Mouse (Mus musculus): Measurements from ENCODE around the gene Syt1. TPM values are rescaled to one million over a fixed set of nuclear protein-coding genes. Genes with fewer than 3 reads are reported as not detected.

Gene Syt1
- polyA plus RNA-seq, 1 experiment: not detected

DNA sequence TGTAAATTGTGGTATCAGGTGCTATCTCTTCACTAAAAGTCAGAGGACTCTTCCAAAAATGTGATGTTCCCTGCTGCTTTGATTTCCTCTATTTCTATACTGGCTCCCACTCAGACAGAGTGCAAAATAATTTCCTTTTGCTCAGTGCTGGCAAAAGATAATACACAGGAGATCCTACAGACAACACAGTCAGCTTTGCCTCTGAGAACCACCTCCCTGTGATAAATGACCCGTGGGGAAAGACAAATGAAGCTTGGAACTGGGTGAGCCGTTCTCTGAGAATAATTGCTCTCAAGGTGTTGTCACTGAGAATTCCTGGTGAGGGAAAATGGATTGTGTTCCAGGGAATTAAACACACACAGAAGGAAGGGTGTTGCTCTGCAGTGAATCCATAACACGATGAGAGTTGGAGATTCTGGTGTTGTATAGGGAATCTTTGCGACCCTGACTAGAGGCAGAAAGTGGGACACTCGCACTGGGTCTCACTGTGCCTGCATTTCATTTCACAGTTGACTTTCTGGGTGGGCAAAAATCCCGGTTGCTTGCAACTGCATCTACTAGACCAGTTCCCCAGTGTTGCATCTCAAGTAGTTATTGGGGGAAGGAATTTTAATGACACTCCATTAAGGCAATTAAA lies 540.3 kb downstream of the Syt1 start:
- Histone ChIP-seq H3K4me1 (ENCODE audit: control insufficient read depth, insufficient read depth, insufficient read length, low read length) (no peaks in the 10 kb centered on the region), H3K4me3 (ENCODE audit: insufficient read depth, low read depth, low read length) (no peak overlapping the region)

DNA sequence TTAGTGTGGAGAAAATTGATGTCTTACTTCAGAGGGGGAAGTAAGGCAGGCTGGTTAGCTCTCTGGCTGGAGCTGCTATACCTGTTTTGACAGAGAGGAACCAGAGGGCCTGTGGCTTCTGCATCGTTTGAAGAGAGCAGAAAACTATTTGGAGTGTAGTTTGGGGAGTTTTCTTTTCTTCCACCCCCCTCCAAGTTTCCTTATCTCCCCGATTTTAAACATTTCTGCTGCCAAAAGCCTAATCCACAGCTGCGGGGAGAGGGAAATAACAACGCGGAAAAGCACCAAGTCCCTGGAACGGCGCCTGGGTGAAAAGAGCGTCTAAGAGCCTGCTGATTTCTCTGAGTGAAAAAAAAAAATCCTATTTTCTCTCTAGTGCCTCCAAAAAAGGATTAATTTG lies 544.2 kb downstream of the Syt1 start:
- H3K27ac ChIP-seq (replicated peaks; ENCODE audit: low read depth, low read length): no peak overlapping the region

More for the DNA sequence above, 540.3 kb downstream of the Syt1 start:
- no peak overlapping the region for H3K27ac ChIP-seq (replicated peaks; ENCODE audit: low read depth, low read length)

DNA sequence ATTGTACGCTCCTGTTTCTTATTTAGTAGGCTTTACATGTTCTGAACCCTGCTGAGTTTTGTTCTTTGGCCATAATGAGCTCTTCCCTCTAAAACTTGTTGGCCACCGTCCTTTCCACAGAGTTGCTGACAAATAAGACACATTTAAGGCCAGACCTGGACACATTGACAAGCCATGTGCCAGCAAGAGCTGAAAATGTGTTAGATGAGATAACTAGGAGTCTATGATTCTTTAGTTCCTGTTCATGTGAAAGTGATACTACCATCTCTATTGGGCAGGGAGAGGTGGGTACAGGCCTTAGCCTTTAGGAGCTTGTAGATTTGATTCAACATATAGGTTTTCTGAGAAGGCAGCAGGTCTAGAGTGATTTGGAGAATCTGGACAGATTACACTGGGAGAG lies 548.9 kb downstream of the Syt1 start:
- no peak overlapping the region for H3K4me3 ChIP-seq (ENCODE audit: insufficient read depth, low read depth, low read length)

More for the DNA sequence above, 544.2 kb downstream of the Syt1 start:
- Histone ChIP-seq H3K4me1 (ENCODE audit: control insufficient read depth, insufficient read depth, insufficient read length, low read length) (no peaks in the 10 kb centered on the region), H3K4me3 (ENCODE audit: insufficient read depth, low read depth, low read length) (no peak overlapping the region)

DNA sequence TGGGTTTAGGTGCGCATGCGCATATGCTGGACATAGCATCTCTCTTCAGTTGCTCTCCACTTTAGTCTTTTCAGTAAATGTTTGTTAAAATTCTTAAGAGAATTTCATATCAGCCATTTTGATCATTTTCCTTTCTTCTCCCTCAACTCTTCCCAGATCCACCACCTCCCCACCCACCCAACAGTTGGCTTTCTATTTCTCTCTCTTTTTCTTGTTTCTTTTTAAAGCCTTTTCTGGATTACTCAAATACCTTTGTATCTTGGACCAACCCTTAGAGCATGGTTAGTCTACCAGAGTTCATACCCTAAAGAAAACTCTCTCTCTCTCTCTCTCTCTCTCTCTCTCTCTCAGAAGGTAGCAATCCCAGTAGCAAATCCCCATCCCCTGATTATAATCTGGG lies 553.7 kb downstream of the Syt1 start:
- no peak overlapping the region for H3K27ac ChIP-seq (replicated peaks; ENCODE audit: low read depth, low read length)
- H3K4me1 ChIP-seq (ENCODE audit: control insufficient read depth, insufficient read depth, insufficient read length, low read length): no peaks in the 10 kb centered on the region
- no peak overlapping the region for H3K4me3 ChIP-seq (ENCODE audit: insufficient read depth, low read depth, low read length)

More for the DNA sequence above, 548.9 kb downstream of the Syt1 start:
- no peaks in the 10 kb centered on the region for H3K4me1 ChIP-seq (ENCODE audit: control insufficient read depth, insufficient read depth, insufficient read length, low read length)
- no peak overlapping the region for H3K27ac ChIP-seq (replicated peaks; ENCODE audit: low read depth, low read length)

DNA sequence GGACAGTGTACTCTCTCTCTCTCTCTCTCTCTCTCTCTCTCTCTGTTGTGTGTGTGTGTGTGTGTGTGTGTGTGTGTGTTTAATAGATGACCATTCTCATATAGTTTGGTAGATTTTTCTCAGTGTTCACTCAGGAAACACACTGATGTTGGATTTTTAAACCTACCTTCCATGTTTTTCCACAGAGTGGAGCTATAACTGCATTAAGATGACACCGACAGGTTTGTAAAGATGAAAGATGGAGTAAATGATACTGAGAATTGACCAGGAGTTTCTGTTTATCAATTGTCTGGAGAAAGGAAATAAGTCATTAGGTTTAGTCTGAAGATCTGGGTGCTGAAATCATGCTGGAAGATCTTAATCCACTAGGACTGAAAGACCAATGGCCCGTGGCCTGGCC lies 554.9 kb downstream of the Syt1 start:
- no peak overlapping the region for H3K27ac ChIP-seq (replicated peaks; ENCODE audit: low read depth, low read length)

DNA sequence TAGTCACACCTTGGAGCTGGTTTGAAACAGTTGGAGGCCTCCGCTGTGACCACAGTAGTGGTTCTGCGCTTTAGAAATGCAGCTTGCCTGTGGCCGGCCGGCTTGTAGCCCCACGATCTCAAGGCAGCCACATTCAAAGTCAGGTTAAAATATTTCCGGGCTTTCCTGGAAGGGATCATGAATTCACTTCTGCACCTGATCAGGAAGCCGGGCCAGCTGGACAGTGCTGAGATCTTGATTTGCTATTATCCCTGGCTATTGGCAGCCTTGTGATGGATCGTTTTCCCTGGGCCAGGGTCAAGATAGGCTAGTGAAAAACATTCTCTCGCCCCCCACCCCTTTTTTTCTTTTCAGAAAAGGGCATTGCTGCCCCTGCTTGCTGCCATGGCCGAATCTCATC lies 555.6 kb downstream of the Syt1 start:
- Histone ChIP-seq H3K27ac (replicated peaks; ENCODE audit: low read depth, low read length) (peak overlapping the region; percentile 30), H3K4me3 (ENCODE audit: insufficient read depth, low read depth, low read length) (no peak overlapping the region), H3K4me1 (ENCODE audit: control insufficient read depth, insufficient read depth, insufficient read length, low read length) (no peaks in the 10 kb centered on the region)

More for the DNA sequence above, 554.9 kb downstream of the Syt1 start:
- H3K4me3 ChIP-seq (ENCODE audit: insufficient read depth, low read depth, low read length): no peak overlapping the region
- H3K4me1 ChIP-seq (ENCODE audit: control insufficient read depth, insufficient read depth, insufficient read length, low read length): no peaks in the 10 kb centered on the region

DNA sequence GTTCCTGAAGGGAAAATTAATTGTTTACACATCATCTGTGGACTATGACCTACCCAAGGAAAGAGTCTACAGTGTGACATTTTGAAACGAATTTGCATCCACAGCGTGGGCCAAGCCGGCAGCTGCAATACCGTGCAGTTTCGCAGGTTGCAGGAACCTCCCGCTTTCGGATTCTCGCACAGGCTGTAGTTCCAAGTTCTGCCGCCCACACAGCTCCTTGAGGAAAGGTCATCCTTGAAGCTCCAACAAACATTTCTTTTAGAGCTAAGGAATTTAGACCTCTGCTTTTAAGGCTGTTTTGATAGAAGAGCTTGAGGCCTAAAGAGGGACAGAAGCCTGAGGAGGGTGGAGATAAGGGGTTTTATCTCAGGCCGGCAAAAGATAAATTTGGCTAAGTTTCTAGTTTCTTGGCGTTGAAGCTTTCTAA lies 556.1 kb downstream of the Syt1 start:
- Histone ChIP-seq H3K4me1 (ENCODE audit: control insufficient read depth, insufficient read depth, insufficient read length, low read length) (no peaks in the 10 kb centered on the region), H3K27ac (replicated peaks; ENCODE audit: low read depth, low read length) (peak overlapping the region; percentile 30), H3K4me3 (ENCODE audit: insufficient read depth, low read depth, low read length) (no peak overlapping the region)

DNA sequence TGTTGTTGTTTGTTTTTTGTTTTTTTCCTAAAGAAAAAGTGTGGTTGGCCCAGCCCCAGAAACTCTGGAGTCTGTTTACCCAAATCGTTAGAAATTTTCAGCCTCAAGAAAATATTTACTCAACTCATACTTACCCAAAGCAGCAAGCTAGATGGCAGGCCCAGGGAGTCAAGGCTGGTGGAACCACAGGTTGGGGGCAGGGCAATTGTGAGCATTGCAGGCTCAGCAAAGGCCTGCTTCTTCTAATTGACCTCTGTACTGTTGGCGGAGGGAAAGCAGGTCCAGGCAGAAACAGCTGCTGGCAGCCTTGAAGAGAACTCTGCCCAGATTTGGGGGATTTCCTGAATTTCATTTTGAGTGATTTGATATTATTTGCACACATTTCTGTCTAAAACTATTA lies 557.2 kb downstream of the Syt1 start:
- Histone ChIP-seq H3K27ac (replicated peaks; ENCODE audit: low read depth, low read length) (no peak overlapping the region), H3K4me3 (ENCODE audit: insufficient read depth, low read depth, low read length) (no peak overlapping the region), H3K4me1 (ENCODE audit: control insufficient read depth, insufficient read depth, insufficient read length, low read length) (no peaks in the 10 kb centered on the region)

DNA sequence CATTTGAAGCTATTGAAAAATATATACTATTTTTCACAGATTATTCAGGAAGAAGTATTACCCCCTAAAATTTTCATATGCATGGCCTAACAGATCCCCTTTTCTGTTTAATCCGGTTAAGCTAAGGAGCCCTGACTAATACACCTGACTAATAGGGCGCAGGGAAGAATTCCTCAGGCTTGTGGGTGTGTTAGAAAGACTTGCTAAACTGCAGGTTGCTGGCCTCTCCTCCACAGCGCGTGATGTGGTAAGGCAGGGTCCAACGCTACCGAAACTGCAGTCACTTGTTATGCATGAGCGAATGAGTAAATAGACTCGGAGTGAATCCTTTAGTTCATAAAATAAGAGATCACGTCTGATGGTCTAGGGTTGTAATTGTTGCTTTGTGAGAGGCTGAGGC lies 558.4 kb downstream of the Syt1 start:
- H3K27ac ChIP-seq (replicated peaks; ENCODE audit: low read depth, low read length): no peak overlapping the region

DNA sequence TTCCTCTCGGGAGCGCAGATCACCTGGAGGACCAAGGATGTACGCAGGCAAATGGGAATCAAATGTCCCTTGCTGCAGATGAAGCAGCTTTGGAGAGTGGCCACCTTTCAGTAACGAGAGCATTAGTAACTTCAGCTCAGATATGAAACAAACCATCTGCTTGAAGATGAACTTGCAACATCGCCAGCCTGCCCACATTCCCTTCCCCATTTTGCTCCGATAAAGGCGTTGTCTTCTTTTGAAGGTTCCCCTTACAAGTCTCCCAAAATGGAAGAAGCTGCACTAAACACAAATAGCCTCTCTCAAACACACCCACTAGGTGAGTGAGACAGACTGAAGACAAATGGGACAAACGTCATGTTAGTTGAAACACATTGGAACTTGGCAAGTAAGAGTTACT lies 559.3 kb downstream of the Syt1 start:
- Histone ChIP-seq H3K27ac (replicated peaks; ENCODE audit: low read depth, low read length) (no peak overlapping the region), H3K4me3 (ENCODE audit: insufficient read depth, low read depth, low read length) (no peak overlapping the region), H3K4me1 (ENCODE audit: control insufficient read depth, insufficient read depth, insufficient read length, low read length) (peaks cover 9% of the 10 kb centered on the region)

More for the DNA sequence above, 558.4 kb downstream of the Syt1 start:
- Histone ChIP-seq H3K4me1 (ENCODE audit: control insufficient read depth, insufficient read depth, insufficient read length, low read length) (peaks cover 2% of the 10 kb centered on the region; the same call in 1 of the 2 replicates), H3K4me3 (ENCODE audit: insufficient read depth, low read depth, low read length) (no peak overlapping the region)

DNA sequence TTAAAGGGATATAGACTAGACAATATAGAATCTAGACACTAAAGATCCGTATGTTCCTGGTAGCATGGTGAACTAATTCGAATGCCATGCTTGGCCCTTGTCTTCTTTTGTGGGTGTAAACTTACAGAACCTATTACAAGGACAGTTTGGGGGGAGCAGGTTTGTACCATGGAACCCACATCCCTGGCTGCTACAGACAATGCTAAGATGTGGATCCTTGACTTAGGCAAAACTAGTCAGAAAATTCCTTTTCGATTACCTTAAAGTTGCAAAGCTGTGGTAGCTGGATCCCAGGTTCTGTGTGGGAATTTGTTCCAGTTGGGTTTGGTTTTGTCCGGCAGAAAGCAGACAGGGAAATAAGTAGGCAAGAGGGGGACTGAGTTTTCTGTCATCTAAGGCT lies 560.4 kb downstream of the Syt1 start:
- Histone ChIP-seq H3K27ac (replicated peaks; ENCODE audit: low read depth, low read length) (no peak overlapping the region), H3K4me3 (ENCODE audit: insufficient read depth, low read depth, low read length) (no peak overlapping the region), H3K4me1 (ENCODE audit: control insufficient read depth, insufficient read depth, insufficient read length, low read length) (peaks cover 9% of the 10 kb centered on the region)

DNA sequence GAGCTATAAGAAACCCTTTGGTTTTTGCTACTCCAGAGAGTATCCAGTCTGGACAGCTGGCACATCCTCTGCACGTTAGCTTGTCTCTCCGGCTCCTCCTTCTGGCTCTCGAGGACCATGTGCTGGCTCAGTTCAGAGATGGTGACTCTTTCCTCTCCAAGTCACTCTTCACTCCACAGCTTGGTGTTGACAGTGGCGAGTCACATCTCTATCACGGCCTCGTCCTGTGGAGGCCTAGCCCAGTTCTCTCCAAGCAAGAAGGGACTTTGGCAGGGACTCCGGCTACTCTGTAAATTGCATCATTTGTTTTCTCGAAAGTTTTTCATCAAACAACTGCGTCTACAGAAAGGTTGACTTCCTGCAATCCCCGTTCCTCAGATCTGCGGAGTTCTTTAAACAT lies 562.4 kb downstream of the Syt1 start:
- Histone ChIP-seq H3K4me3 (ENCODE audit: insufficient read depth, low read depth, low read length) (no peak overlapping the region), H3K4me1 (ENCODE audit: control insufficient read depth, insufficient read depth, insufficient read length, low read length) (peaks cover 12% of the 10 kb centered on the region), H3K27ac (replicated peaks; ENCODE audit: low read depth, low read length) (no peak overlapping the region)
